Mouse (Mus musculus) heart, embryonic 12.5 days (tissue): ENCODE results near the gene Slc35b1. TPM values are rescaled to one million over a fixed set of nuclear protein-coding genes. Genes with fewer than 3 reads are reported as not detected.

Experiments
- ATAC-seq: fragments of 200-750 bp; cut with Nextera tagmentation; 2 replicates; pipeline ENCODE4 v1.8.0; 2017; ENCODE audit warnings: moderate TSS enrichment, moderate library complexity; ENCODE audit not compliant: insufficient number of reproducible peaks, low FRiP score
- H3K27ac ChIP-seq: fragments of 300-500 bp; sonication (generic); 2 replicates; pipeline ENCODE4 v1.5.1; 2016; ENCODE audit warnings: mild to moderate bottlenecking, moderate library complexity; ENCODE audit not compliant: poor library complexity, severe bottlenecking
- H3K27me3 ChIP-seq: fragments of 300-500 bp; sonication (generic); replicated peaks from 2 replicates; pipeline ENCODE4 v1.6.1; 2016; ENCODE audit warnings: mild to moderate bottlenecking, moderate library complexity
- H3K36me3 ChIP-seq: fragments of 300-500 bp; sonication (generic); 2 replicates; pipeline ENCODE4 v1.6.1; 2016; ENCODE audit warnings: mild to moderate bottlenecking, moderate library complexity
- H3K4me1 ChIP-seq: fragments of 300-500 bp; sonication (generic); replicated peaks from 2 replicates; pipeline ENCODE4 v1.6.1; 2016; ENCODE audit warnings: mild to moderate bottlenecking
- H3K4me2 ChIP-seq: fragments of 300-500 bp; sonication (generic); 2 replicates; pipeline ENCODE4 v1.6.1; 2016; ENCODE audit warnings: mild to moderate bottlenecking, moderate library complexity
- H3K4me3 ChIP-seq: fragments of 300-500 bp; sonication (generic); 2 replicates; pipeline ENCODE4 v1.5.1; 2016; ENCODE audit warnings: mild to moderate bottlenecking
- H3K9ac ChIP-seq: fragments of 300-500 bp; sonication (generic); 2 replicates; pipeline ENCODE4 v1.6.1; 2016; ENCODE audit warnings: mild to moderate bottlenecking, moderate library complexity
- H3K9me3 ChIP-seq: fragments of 300-500 bp; sonication (generic); replicated peaks from 2 replicates; pipeline ENCODE4 v1.6.1; 2016; ENCODE audit warnings: mild to moderate bottlenecking, moderate library complexity
- WGBS: fragments of 180-500 bp; shearing (Covaris S2); methylation state at CpG from one replicate; pipeline ENCODE4 v1.1.7; 2016; 5-methylcytosine and 5-hydroxymethylcytosine counted together
- polyA plus RNA-seq: library from polyadenylated mRNA; unstranded; fragments of >200 nt; fragmentation: Nextera tagmentation; extraction: Ambion mirVana; gene quantifications from 2 replicates; pipeline ENCODE4 v1.2.1, GENCODE M21; 2016

The Slc35b1 gene
- polyA plus RNA-seq, 1 experiment from 2014 or later: 86.0 TPM

GRCm38 (mm10) chr11:95365596-95365995, 18.9 kb upstream of the Slc35b1 start:
- no peaks in the 10 kb centered on the region for H3K9me3 ChIP-seq
- H3K4me2 ChIP-seq: no peak overlapping the region
- H3K27ac ChIP-seq: peak overlapping the region; percentile 26; the same call in 1 of the 2 replicates
- 0 out of 2 replicates have a peak, but pooled peaks cover 2% of the 10 kb centered on the region for H3K36me3 ChIP-seq
- 59% methylated on average over 10 of the region's 10 CpGs for WGBS
- H3K4me1 ChIP-seq: peaks cover 31% of the 10 kb centered on the region
- no peak for ATAC-seq
- no peak overlapping the region for H3K9ac ChIP-seq
- no peaks in the 10 kb centered on the region for H3K27me3 ChIP-seq
- no peak overlapping the region for H3K4me3 ChIP-seq

- Histone ChIP-seq H3K4me1 (peaks cover 31% of the 10 kb centered on the region), H3K9ac (no peak overlapping the region), H3K27ac (peak overlapping the region; percentile 26; the same call in 1 of the 2 replicates), H3K36me3 (0 out of 2 replicates have a peak, but pooled peaks cover 2% of the 10 kb centered on the region), H3K4me2 (no peak overlapping the region), H3K27me3 (no peaks in the 10 kb centered on the region), H3K4me3 (no peak overlapping the region), H3K9me3 (no peaks in the 10 kb centered on the region)
- ATAC-seq: no peak
- WGBS: 77% methylated on average over 6 of the region's 6 CpGs
Observed at GRCm38 (mm10) chr11:95366280-95366897, 18.1 kb upstream of the Slc35b1 start.

- Histone ChIP-seq H3K4me3 (no peak overlapping the region), H3K9ac (no peak overlapping the region), H3K9me3 (no peaks in the 10 kb centered on the region), H3K27ac (no peak overlapping the region), H3K4me1 (peaks cover 31% of the 10 kb centered on the region), H3K36me3 (peaks cover 8% of the 10 kb centered on the region; the same call in 1 of the 2 replicates), H3K27me3 (no peaks in the 10 kb centered on the region), H3K4me2 (no peak overlapping the region)
- ATAC-seq: no peak
- WGBS: 82% methylated on average over 8 of the region's 8 CpGs
Observed at GRCm38 (mm10) chr11:95367011-95367735, 17.3 kb upstream of the Slc35b1 start.

- H3K9ac ChIP-seq: no peak overlapping the region
- H3K27me3 ChIP-seq: no peaks in the 10 kb centered on the region
- H3K9me3 ChIP-seq: no peaks in the 10 kb centered on the region
- no peak overlapping the region for H3K27ac ChIP-seq
- no peak for ATAC-seq
- H3K4me2 ChIP-seq: no peak overlapping the region
- H3K36me3 ChIP-seq: peaks cover 12% of the 10 kb centered on the region
- peaks cover 31% of the 10 kb centered on the region for H3K4me1 ChIP-seq
- H3K4me3 ChIP-seq: no peak overlapping the region
- WGBS: 90% methylated on average over 8 of the region's 8 CpGs
Observed at GRCm38 (mm10) chr11:95368231-95368823, 16.2 kb upstream of the Slc35b1 start.

GRCm38 (mm10) chr11:95368871-95369270, 15.6 kb upstream of the Slc35b1 start:
- Histone ChIP-seq H3K4me3 (no peak overlapping the region), H3K4me2 (no peak overlapping the region), H3K27me3 (no peaks in the 10 kb centered on the region), H3K9me3 (no peaks in the 10 kb centered on the region), H3K9ac (no peak overlapping the region), H3K27ac (no peak overlapping the region), H3K36me3 (peaks cover 16% of the 10 kb centered on the region), H3K4me1 (peaks cover 31% of the 10 kb centered on the region)
- WGBS: 87% methylated on average over 4 of the region's 4 CpGs
- no peak for ATAC-seq

GRCm38 (mm10) chr11:95369964-95370890, 14.3 kb upstream of the Slc35b1 start:
- H3K27ac ChIP-seq: no peak overlapping the region

GRCm38 (mm10) chr11:95371182-95371581, 13.3 kb upstream of the Slc35b1 start:
- no peak overlapping the region for H3K4me2 ChIP-seq
- H3K4me3 ChIP-seq: no peak overlapping the region
- 87% methylated on average over 7 of the region's 7 CpGs for WGBS
- peaks cover 19% of the 10 kb centered on the region for H3K4me1 ChIP-seq
- peaks cover 34% of the 10 kb centered on the region for H3K36me3 ChIP-seq
- H3K9ac ChIP-seq: no peak overlapping the region
- H3K27ac ChIP-seq: no peak overlapping the region
- H3K27me3 ChIP-seq: no peaks in the 10 kb centered on the region
- H3K9me3 ChIP-seq: no peaks in the 10 kb centered on the region
- no peak for ATAC-seq

More at GRCm38 (mm10) chr11:95369964-95370890, 14.3 kb upstream of the Slc35b1 start:
- H3K9me3 ChIP-seq: no peaks in the 10 kb centered on the region
- H3K27me3 ChIP-seq: no peaks in the 10 kb centered on the region
- peaks cover 29% of the 10 kb centered on the region for H3K4me1 ChIP-seq
- peaks cover 24% of the 10 kb centered on the region for H3K36me3 ChIP-seq
- H3K4me3 ChIP-seq: no peak overlapping the region
- WGBS: 66% methylated on average over 15 of the region's 15 CpGs
- ATAC-seq: no peak
- no peak overlapping the region for H3K9ac ChIP-seq
- H3K4me2 ChIP-seq: no peak overlapping the region

- H3K4me1 ChIP-seq: peaks cover 19% of the 10 kb centered on the region
- no peaks in the 10 kb centered on the region for H3K9me3 ChIP-seq
- no peak overlapping the region for H3K4me3 ChIP-seq
- H3K27me3 ChIP-seq: no peaks in the 10 kb centered on the region
- no peak overlapping the region for H3K27ac ChIP-seq
- H3K36me3 ChIP-seq: peaks cover 43% of the 10 kb centered on the region
- 0 out of 2 replicates have a peak overlapping the region, but pooled peaks have one; percentile 4 for H3K4me2 ChIP-seq
- ATAC-seq: no peak
- H3K9ac ChIP-seq: no peak overlapping the region
- 35% methylated on average over 9 of the region's 9 CpGs for WGBS
Observed at GRCm38 (mm10) chr11:95378926-95379325, 5.6 kb upstream of the Slc35b1 start.

- 56% methylated on average over 5 of the region's 5 CpGs for WGBS
- Histone ChIP-seq H3K36me3 (peaks cover 40% of the 10 kb centered on the region), H3K4me3 (no peak overlapping the region), H3K9ac (no peak overlapping the region), H3K4me2 (no peak overlapping the region), H3K27me3 (no peaks in the 10 kb centered on the region), H3K4me1 (peaks cover 19% of the 10 kb centered on the region), H3K27ac (no peak overlapping the region), H3K9me3 (no peaks in the 10 kb centered on the region)
- ATAC-seq: no peak
Observed at GRCm38 (mm10) chr11:95379552-95379951, 4.9 kb upstream of the Slc35b1 start.

GRCm38 (mm10) chr11:95380711-95381110, 3.8 kb upstream of the Slc35b1 start:
- H3K27me3 ChIP-seq: no peaks in the 10 kb centered on the region
- H3K4me1 ChIP-seq: peaks cover 22% of the 10 kb centered on the region
- no peaks in the 10 kb centered on the region for H3K9me3 ChIP-seq
- no peak overlapping the region for H3K4me3 ChIP-seq
- WGBS: 89% methylated on average over 7 of the region's 7 CpGs
- ATAC-seq: no peak
- peaks cover 30% of the 10 kb centered on the region for H3K36me3 ChIP-seq
- H3K9ac ChIP-seq: no peak overlapping the region
- no peak overlapping the region for H3K27ac ChIP-seq
- H3K4me2 ChIP-seq: no peak overlapping the region
